Mouse (Mus musculus) WW6 (cell line): ENCODE measurements around the gene Vwa7.
A peak's percentile ranks its signal among the peaks of the same experiment; 100 is the strongest.
"Not testable (repeated sequence)": the region's sequence is repeated elsewhere in the genome, so short reads cannot be mapped to it uniquely, and the experiment has no call there.

ENCODE experiments used
- DNase-seq: peaks from one replicate; pipeline ENCODE4 v3.0.0-alpha.2; 2013; ENCODE audit warnings: low read depth, low spot score

Vwa7 gene

DNA sequence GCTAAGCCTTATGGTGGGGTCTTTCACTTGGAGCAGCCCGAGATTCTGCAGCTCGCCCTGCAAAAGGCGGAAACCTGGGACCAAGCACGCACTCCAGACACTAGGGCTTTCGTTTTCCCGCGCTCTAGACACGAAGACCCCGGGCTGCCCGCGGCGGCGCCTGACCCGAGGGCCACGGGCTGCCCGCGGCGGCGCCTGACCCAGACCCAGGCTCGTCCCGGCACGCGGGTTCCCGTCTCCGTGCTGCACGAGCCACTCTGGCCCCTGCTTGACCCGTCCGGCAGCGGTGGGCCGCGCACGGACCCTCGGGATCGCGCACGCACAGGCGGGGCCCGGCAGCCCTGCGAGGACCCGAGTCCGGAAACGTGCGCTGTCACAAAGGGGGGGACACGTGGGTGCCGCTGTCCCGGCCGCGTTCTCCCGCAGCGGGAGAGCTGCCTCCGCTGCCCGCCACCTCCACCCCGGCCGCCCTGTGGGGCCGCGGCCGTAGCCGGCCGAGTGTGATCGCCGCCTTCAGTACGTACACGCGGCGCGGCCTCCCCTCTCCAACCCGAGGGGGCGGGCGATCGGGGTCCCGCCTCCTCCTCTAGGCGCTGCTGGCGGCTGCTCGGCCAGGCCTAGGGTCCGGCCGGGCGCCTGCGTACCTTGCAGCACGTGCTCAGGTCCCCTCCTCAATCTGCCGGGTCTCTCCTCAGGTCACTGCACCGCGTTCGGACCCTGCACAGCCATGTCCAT is 15.5 kb upstream of the Vwa7 start, which contains the start of gene Vars:
TSS of gene Vars (plus strand) at position 271 of the 735 bp plus-strand sequence.
- peak; percentile 61 for DNase-seq

GRCm38 (mm10) chr17:35001452-35002152 is 14.8 kb upstream of the Vwa7 start:
- DNase-seq: no peak

- no peak for DNase-seq
These were observed 14.1 kb upstream of the Vwa7 start for GRCm38 (mm10) chr17:35002153-35002865.

GRCm38 (mm10) chr17:35003022-35003838 is 13.1 kb upstream of the Vwa7 start:
- DNase-seq: no peak

DNA sequence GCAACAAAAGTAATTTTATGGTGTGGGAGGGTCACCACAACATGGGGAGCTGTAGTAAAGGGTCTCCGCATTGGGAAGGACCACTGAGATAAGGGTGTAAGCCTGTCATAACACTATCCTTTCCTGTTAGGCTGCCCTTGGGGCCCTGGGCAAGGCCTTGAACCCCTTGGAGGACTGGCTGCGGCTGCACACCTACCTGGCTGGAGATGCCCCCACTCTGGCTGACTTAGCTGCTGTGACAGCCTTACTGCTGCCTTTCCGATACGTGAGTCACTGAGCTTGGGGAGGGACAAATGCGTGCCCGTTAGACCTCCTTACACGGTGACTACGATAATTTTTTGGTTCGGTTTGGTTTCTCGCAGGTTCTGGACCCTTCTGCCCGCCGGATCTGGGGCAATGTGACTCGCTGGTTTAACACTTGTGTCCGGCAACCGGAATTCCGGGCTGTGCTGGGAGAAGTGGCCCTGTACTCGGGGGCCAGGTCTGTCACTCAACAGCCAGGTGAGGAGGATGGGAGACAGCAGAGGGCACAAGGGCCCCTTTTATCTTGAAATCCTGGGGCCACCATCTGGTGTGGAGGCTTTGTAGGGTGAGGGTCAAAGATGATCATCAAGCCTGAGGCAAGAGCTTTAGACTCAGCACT is 12.2 kb upstream of the Vwa7 start:
- no peak for DNase-seq

GRCm38 (mm10) chr17:35005158-35005557 is 11.2 kb upstream of the Vwa7 start:
- no peak for DNase-seq

DNA sequence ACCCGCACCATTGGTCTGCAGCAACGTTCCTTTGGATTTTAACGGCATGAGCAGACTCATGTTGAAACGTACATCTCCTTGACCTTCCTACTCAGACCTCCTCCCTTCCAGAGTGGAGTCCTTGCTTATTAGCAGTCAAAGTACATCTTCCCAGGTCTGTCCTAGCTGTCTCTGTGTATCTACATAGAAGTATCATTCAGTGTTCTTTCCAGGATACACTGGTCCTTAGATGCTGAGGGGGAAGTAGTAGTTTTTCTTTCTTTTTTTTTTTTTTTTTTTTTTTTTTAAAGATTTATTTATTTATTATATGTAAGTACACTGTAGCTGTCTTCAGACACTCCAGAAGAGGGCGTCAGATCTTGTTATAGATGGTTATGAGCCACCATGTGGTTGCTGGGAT is 10.5 kb upstream of the Vwa7 start:
- not testable (repeated sequence) for DNase-seq

GRCm38 (mm10) chr17:35007387-35007991 is 8.9 kb upstream of the Vwa7 start:
- DNase-seq: no peak

GRCm38 (mm10) chr17:35009586-35009985 is 6.8 kb upstream of the Vwa7 start:
- DNase-seq: no peak

GRCm38 (mm10) chr17:35011440-35011839 is 4.9 kb upstream of the Vwa7 start:
- no peak for DNase-seq

DNA sequence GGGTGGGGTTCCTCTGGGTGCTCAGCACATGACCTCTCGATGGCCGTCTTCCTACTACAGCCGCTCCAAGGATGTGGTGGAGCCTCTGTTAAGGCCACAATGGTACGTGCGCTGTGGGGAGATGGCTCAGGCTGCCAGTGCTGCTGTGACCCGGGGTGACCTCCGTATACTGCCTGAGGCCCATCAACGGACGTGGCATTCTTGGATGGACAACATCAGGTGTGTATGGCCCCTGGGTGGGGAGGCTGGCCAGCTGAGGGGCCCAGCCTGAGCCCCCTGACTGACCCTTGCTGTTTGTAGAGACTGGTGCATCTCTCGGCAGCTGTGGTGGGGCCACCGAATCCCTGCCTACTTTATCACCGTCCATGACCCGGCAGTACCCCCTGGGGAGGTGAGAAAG is 3.9 kb upstream of the Vwa7 start:
- DNase-seq: no peak

DNA sequence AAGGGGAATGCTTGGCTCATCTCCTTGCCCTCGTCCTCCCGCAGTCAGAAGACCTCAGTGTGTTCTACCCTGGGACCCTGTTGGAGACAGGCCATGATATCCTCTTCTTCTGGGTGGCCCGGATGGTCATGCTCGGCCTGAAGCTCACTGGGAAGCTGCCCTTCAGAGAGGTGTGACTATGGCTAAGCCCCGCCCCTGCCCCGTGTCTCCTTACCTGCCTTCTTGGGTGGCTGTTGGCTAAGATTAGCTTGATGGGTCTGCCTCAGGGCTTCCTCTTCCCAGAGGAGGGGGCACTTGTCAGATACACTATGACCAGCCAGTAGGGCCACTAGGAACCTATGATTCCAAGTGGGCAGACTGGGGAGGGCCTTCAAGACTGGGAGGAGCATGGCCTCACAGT is 3.2 kb upstream of the Vwa7 start:
- no peak for DNase-seq

GRCm38 (mm10) chr17:35015296-35015695 is 1.1 kb upstream of the Vwa7 start:
- DNase-seq: no peak

GRCm38 (mm10) chr17:35016791-35017705 is 669 bp downstream of the Vwa7 start:
- DNase-seq: no peak

GRCm38 (mm10) chr17:35017706-35018030 is 1.3 kb downstream of the Vwa7 start:
- no peak for DNase-seq

DNA sequence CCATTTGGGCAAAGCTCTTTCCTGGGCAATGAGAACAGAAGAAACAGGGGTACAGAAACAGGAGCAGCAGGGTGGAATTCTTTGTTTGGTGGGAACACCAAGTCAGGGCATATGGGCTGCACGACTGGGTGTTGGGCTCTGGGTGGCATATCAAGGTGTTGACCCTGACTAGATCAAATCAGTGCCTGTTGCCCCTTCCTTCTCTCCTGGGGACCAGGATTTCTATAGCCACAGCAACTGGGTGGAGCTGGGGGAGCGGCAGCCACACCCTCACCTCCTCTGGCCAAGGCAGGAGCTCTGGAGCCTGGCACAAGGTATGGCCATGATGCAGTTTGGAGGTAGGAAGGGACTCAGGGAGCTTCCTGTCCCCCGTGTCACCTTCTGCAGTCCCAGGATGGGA is 1.8 kb downstream of the Vwa7 start:
- DNase-seq: no peak

DNA sequence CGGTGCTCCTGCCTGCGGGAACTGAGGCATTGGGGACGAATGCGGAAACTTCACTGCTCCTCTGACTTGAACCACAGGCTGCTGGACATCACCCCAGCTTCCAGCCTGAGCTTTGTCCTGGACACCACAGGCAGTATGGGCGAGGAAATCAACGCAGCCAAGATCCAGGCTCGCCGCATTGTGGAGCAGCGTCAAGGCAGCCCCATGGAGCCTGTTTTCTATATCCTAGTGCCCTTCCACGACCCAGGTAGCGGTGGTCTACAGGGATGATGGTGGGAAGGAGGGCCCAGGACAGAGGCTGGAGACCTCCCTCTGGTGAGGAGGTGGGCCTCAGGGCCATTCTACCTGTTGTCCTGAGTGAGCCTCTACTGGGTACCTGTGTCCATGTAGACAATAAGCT is 3.5 kb downstream of the Vwa7 start:
- DNase-seq: no peak

GRCm38 (mm10) chr17:35020551-35020950 is 4.2 kb downstream of the Vwa7 start:
- no peak for DNase-seq

GRCm38 (mm10) chr17:35021163-35021808 is 4.9 kb downstream of the Vwa7 start:
- DNase-seq: peak; percentile 43
